Comparison of ENCODE assay signal across 13 mouse cellular contexts in genomic region chr1:24661551-24661950, GRCm38 (mm10). TPM values are rescaled to one million over a fixed set of nuclear protein-coding genes. Genes with fewer than 3 reads are reported as not detected.
DNase-seq lines count a peak whose midpoint lies in the region; ATAC-seq and TF ChIP-seq lines count a peak whose summit lies in the region.
"Had no signal": no experiment of that assay in that cellular context is flagged by ENCODE, and none has a peak within 500 bp of the region (broad histone marks: within the 10 kb centered on the region; RNA-seq: fewer than 3 reads in every experiment).

No protein-coding gene starts in this region.

- no peaks in the 10 kb centered on the region for H3K9me3 ChIP-seq in stomach, postnatal 0 days (ENCODE audit: control insufficient read depth, low read length)
- H3K9me3 ChIP-seq in intestine, postnatal 0 days (ENCODE audit: control insufficient read depth), result 0 out of 2 replicates have a peak, but pooled peaks cover 4% of the 10 kb centered on the region
- H3K9me3 ChIP-seq: embryonic facial prominence, embryonic 15.5 days; heart, embryonic 15.5 days; liver, embryonic 15.5 days; stomach, embryonic 15.5 days had no signal

- H3K27me3 ChIP-seq in cerebellum, adult 2 months (ENCODE audit: control insufficient read depth, insufficient read depth, low read length), result no peaks in the 10 kb centered on the region
- H3K27me3 ChIP-seq in stomach, postnatal 0 days (ENCODE audit: control insufficient read depth, insufficient read depth, low read length), result no peaks in the 10 kb centered on the region
- H3K27me3 ChIP-seq in intestine, postnatal 0 days (replicated peaks; ENCODE audit: control insufficient read depth, insufficient read depth, low read length), result no peaks in the 10 kb centered on the region
- H3K27me3 ChIP-seq: embryonic facial prominence, embryonic 15.5 days; heart, embryonic 15.5 days; liver, embryonic 15.5 days; stomach, embryonic 15.5 days had no signal

- no peak overlapping the region for H3K4me2 ChIP-seq in stomach, postnatal 0 days (replicated peaks; ENCODE audit: low read depth)
- H3K4me2 ChIP-seq in intestine, postnatal 0 days (replicated peaks; ENCODE audit: low read depth), result no peak overlapping the region
- H3K4me2 ChIP-seq: embryonic facial prominence, embryonic 15.5 days; heart, embryonic 15.5 days; liver, embryonic 15.5 days; stomach, embryonic 15.5 days had no signal

- no peak for TF ChIP-seq EP300 in stomach, postnatal 0 days (optimal IDR thresholded peaks at IDR 0.05)

- no peak for TF ChIP-seq CTCF in cerebellum, adult 2 months (IDR thresholded peaks at IDR 0.05; ENCODE audit: borderline replicate concordance, insufficient read depth, low read depth, low read length)
- TF ChIP-seq CTCF in stomach, postnatal 0 days (IDR thresholded peaks at IDR 0.05; ENCODE audit: low read depth), result no peak
- TF ChIP-seq CTCF in intestine, postnatal 0 days (IDR thresholded peaks at IDR 0.05; ENCODE audit: low read depth), result no peak

- no peaks in the 10 kb centered on the region for H3K36me3 ChIP-seq in stomach, postnatal 0 days (ENCODE audit: control insufficient read depth, insufficient read depth, low read length)
- no peaks in the 10 kb centered on the region for H3K36me3 ChIP-seq in intestine, postnatal 0 days (ENCODE audit: control insufficient read depth, insufficient read depth)
- H3K36me3 ChIP-seq: embryonic facial prominence, embryonic 15.5 days; heart, embryonic 15.5 days; liver, embryonic 15.5 days; stomach, embryonic 15.5 days had no signal

- H3K27ac ChIP-seq in cerebellum, adult 2 months (ENCODE audit: insufficient read depth, low read length), result no peak overlapping the region; the same call in 1 of the 2 replicates
- no peak overlapping the region for H3K27ac ChIP-seq in stomach, postnatal 0 days (replicated peaks)
- no peak overlapping the region for H3K27ac ChIP-seq in intestine, postnatal 0 days (ENCODE audit: low read depth, low read length)
- H3K27ac ChIP-seq: embryonic facial prominence, embryonic 15.5 days; gastrocnemius, adult 2 months; heart, embryonic 15.5 days; liver, embryonic 15.5 days; stomach, embryonic 15.5 days had no signal

- DNase-seq in cerebellum, adult 2 months, result peak; percentile 91 to 96
- peak; percentile 62 to 79 for DNase-seq in frontal cortex, postnatal 10 days (ENCODE audit: low spot score in 2 of 2)
- peak; percentile 78 to 83 for DNase-seq in layer of hippocampus, postnatal 36 days
- DNase-seq in right cerebral cortex, postnatal 10 days (ENCODE audit: low spot score in 2 of 2), result peak; percentile 91 to 93
- no peak for DNase-seq in spleen, postnatal 36 days (ENCODE audit: low spot score in 2 of 2)
- no peak for DNase-seq in stomach, postnatal 0 days (ENCODE audit: low spot score)
- DNase-seq: gastrocnemius, adult 2 months; kidney, postnatal 25 days had no signal

- no peak overlapping the region for H3K4me3 ChIP-seq in cerebellum, adult 2 months (replicated peaks; ENCODE audit: insufficient read depth, low read depth, low read length)
- no peak overlapping the region for H3K4me3 ChIP-seq in stomach, postnatal 0 days (ENCODE audit: low read depth, low read length)
- no peak overlapping the region for H3K4me3 ChIP-seq in intestine, postnatal 0 days (ENCODE audit: low read depth, low read length)
- H3K4me3 ChIP-seq: embryonic facial prominence, embryonic 15.5 days; gastrocnemius, adult 2 months; heart, embryonic 15.5 days; liver, embryonic 15.5 days; stomach, embryonic 15.5 days had no signal

- WGBS in cerebellum, adult 2 months, result 13% methylated on average over 3 of the region's 3 CpGs
- WGBS in stomach, postnatal 0 days, result 88% methylated on average over 3 of the region's 3 CpGs
- 79% methylated on average over 3 of the region's 3 CpGs for WGBS in intestine, postnatal 0 days

- peaks cover 8% of the 10 kb centered on the region; the same call in 1 of the 2 replicates for H3K4me1 ChIP-seq in cerebellum, adult 2 months (ENCODE audit: control insufficient read depth, insufficient read depth, low read length)
- no peaks in the 10 kb centered on the region for H3K4me1 ChIP-seq in stomach, postnatal 0 days (replicated peaks; ENCODE audit: control insufficient read depth, insufficient read depth)
- no peaks in the 10 kb centered on the region for H3K4me1 ChIP-seq in intestine, postnatal 0 days (replicated peaks; ENCODE audit: control insufficient read depth, insufficient read depth, low read length)
- H3K4me1 ChIP-seq: embryonic facial prominence, embryonic 15.5 days; heart, embryonic 15.5 days; liver, embryonic 15.5 days; stomach, embryonic 15.5 days had no signal

- no peak for TF ChIP-seq POLR2A in cerebellum, adult 2 months (IDR thresholded peaks at IDR 0.05; ENCODE audit: borderline replicate concordance, insufficient read depth, low read length)

- no peak overlapping the region for H3K9ac ChIP-seq in stomach, postnatal 0 days (ENCODE audit: low read length)
- no peak overlapping the region for H3K9ac ChIP-seq in intestine, postnatal 0 days (ENCODE audit: low read depth, low read length)
- H3K9ac ChIP-seq: embryonic facial prominence, embryonic 15.5 days; heart, embryonic 15.5 days; liver, embryonic 15.5 days; stomach, embryonic 15.5 days had no signal

- no peak for ATAC-seq in stomach, postnatal 0 days (ENCODE audit: low FRiP score, low TSS enrichment)
- no peak for ATAC-seq in intestine, postnatal 0 days

RNA-seq across cellular contexts. Expression of gene Lmbrd1, which starts 16.9 kb away (rescaled TPM):
- 104 and 126 TPM in 2 replicates for polyA plus RNA-seq in cerebellum, adult 2 months (2012; rRNA removed)
- total RNA-seq in layer of hippocampus, postnatal 36 days (2021), result 100 to 1,000 TPM in 1 of 2 experiments, 10 to 100 TPM in 1; 99.1 to 103 TPM
- polyA plus RNA-seq in stomach, postnatal 0 days (2015; fragmentation: Nextera tagmentation; extraction: Ambion mirVana), result 33.6 and 35.2 TPM in 2 replicates
- 68.8 and 73.7 TPM in 2 replicates for polyA plus RNA-seq in intestine, postnatal 0 days (2015; fragmentation: Nextera tagmentation; extraction: Ambion mirVana)

Comparison
In these comparisons a context has a peak if more than half of its experiments do, and no peak if none do; other contexts are left out.
1. DNase-seq: peak in cerebellum, adult 2 months (2 of 2), frontal cortex, postnatal 10 days (2 of 2), layer of hippocampus, postnatal 36 days (2 of 2) and right cerebral cortex, postnatal 10 days (2 of 2); none in spleen, postnatal 36 days (0 of 2) and stomach, postnatal 0 days (single experiment).